Comparison of ENCODE assay signal across 22 mouse cellular contexts in the genomic region with DNA sequence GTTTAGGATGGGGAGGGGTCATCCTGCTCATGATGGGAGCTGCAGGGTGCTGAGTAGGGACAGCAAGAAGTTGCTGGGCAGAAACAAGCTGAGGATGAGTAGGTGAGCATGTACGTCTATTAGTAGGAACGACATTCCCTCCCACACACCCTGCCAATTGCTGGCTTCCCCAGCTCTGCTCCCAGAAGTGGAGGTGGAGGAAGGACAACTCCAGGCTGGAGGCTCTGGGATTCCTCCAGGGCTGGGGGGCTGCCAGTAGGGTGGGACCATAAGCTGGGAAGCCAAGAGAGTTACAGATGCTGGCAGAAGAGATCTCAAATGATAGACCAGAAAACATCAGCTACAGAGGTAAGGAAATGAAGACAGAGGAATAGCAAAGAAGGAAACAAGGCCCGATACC. TPM values are rescaled to one million over a fixed set of nuclear protein-coding genes. Genes with fewer than 3 reads are reported as not detected.
DNase-seq lines count a peak whose midpoint lies in the region; ATAC-seq lines count a peak whose summit lies in the region.
"Had no signal": no experiment of that assay in that cellular context is flagged by ENCODE, and none has a peak within 500 bp of the region (broad histone marks: within the 10 kb centered on the region; RNA-seq: fewer than 3 reads in every experiment).

No protein-coding gene starts in this region.

- intact Hi-C loops in left cerebral cortex, postnatal 25 days (cut with DNase I): no loop called here
- intact Hi-C loops in left cerebral cortex, postnatal 4 days (cut with DNase I): no loop called here

- no peak for ATAC-seq in megakaryocyte-erythroid progenitor cell, adult 5-6 weeks (replicated peaks; ENCODE audit: low FRiP score, low TSS enrichment, poor library complexity, severe bottlenecking)
- ATAC-seq: CD4-positive, CD25-positive, alpha-beta regulatory T cell, adult 4 months; forebrain, embryonic 15.5 days; inflammation-experienced regulatory T-cells, adult 6 months; lung, postnatal 0 days; midbrain, embryonic 15.5 days had no signal

- peak; percentile 33 to 47 for DNase-seq in frontal cortex, postnatal 36 days (ENCODE audit: low spot score in 2 of 2)
- no peak for DNase-seq in frontal cortex, postnatal 14 days (ENCODE audit: low spot score in 2 of 2)
- DNase-seq in left cerebral cortex, postnatal 25 days (ENCODE audit: low spot score in 2 of 2): peak; percentile 41 to 76
- no peak for DNase-seq in left cerebral cortex, postnatal 4 days
- peak; percentile 65 for DNase-seq in brain, adult 2 months (ENCODE audit: low read depth, low spot score)
- DNase-seq in gastrocnemius, postnatal 25 days: peak; percentile 68
- DNase-seq: adrenal gland, postnatal 14 days; embryo, embryonic 11 days; heart, postnatal 10 days; kidney, adult 11 months; kidney, postnatal 14 days; liver, embryonic 13.5 days; lung, postnatal 4 days; retina, postnatal 1 day; thymus, postnatal 14 days had no signal

RNA-seq across cellular contexts. Expression of gene Hsd11b2, which starts 18.0 kb away (rescaled TPM):
- total RNA-seq in left cerebral cortex, postnatal 25 days (2021): not detected
- total RNA-seq in left cerebral cortex, postnatal 4 days (2021): not detected
- under 1 TPM; 0.51 to 0.61 TPM for total RNA-seq in gastrocnemius, postnatal 25 days (2021)
- 0.20 TPM in 1 of 2 replicates, not detected in the other for total RNA-seq in megakaryocyte-erythroid progenitor cell, adult 5-6 weeks (2014; fragmentation: Nextera tagmentation)
- 0.19 TPM in 1 of 2 replicates, not detected in the other for total RNA-seq in megakaryocyte-erythroid progenitor cell, adult 5-6 weeks (2017)
- total RNA-seq: left cerebral cortex, adult 8-10 months had no signal

RNA-seq across cellular contexts. Expression of gene Atp6v0d1, which starts 29.3 kb away (rescaled TPM):
- total RNA-seq in left cerebral cortex, postnatal 25 days (2021): 100 to 1,000 TPM; 317 to 340 TPM
- total RNA-seq in left cerebral cortex, postnatal 4 days (2021): 100 to 1,000 TPM; 255 to 260 TPM
- total RNA-seq in gastrocnemius, postnatal 25 days (2021): 10 to 100 TPM; 41.7 to 45.1 TPM
- 51.9 and 70.3 TPM in 2 replicates for total RNA-seq in megakaryocyte-erythroid progenitor cell, adult 5-6 weeks (2014; fragmentation: Nextera tagmentation)
- total RNA-seq in megakaryocyte-erythroid progenitor cell, adult 5-6 weeks (2017): 21.0 and 32.0 TPM in 2 replicates

RNA-seq across cellular contexts. Expression of gene Zdhhc1, which starts 39.8 kb away (rescaled TPM):
- total RNA-seq in left cerebral cortex, postnatal 25 days (2021): 10 to 100 TPM; 34.9 to 35.6 TPM
- total RNA-seq in left cerebral cortex, postnatal 4 days (2021): 10 to 100 TPM; 16.6 to 21.3 TPM
- total RNA-seq in gastrocnemius, postnatal 25 days (2021): 10 to 100 TPM in 1 of 2 experiments, 1 to 10 TPM in 1; 8.7 to 10.1 TPM
- 8.4 and 12.8 TPM in 2 replicates for total RNA-seq in megakaryocyte-erythroid progenitor cell, adult 5-6 weeks (2014; fragmentation: Nextera tagmentation)
- 2.2 and 3.8 TPM in 2 replicates for total RNA-seq in megakaryocyte-erythroid progenitor cell, adult 5-6 weeks (2017)

Comparison
In these comparisons a context has a peak if more than half of its experiments do, and no peak if none do; other contexts are left out.
1. DNase-seq: peak in frontal cortex, postnatal 36 days (2 of 2), left cerebral cortex, postnatal 25 days (2 of 2), brain, adult 2 months (single experiment) and gastrocnemius, postnatal 25 days (single experiment); none in frontal cortex, postnatal 14 days (0 of 2) and left cerebral cortex, postnatal 4 days (single experiment).